Mouse (Mus musculus): ENCODE data around the gene 0610040J01Rik. TPM values are rescaled to one million over a fixed set of nuclear protein-coding genes. Genes with fewer than 3 reads are reported as not detected.

0610040J01Rik gene
- total RNA-seq, 1 experiment = 3.3 TPM

DNA sequence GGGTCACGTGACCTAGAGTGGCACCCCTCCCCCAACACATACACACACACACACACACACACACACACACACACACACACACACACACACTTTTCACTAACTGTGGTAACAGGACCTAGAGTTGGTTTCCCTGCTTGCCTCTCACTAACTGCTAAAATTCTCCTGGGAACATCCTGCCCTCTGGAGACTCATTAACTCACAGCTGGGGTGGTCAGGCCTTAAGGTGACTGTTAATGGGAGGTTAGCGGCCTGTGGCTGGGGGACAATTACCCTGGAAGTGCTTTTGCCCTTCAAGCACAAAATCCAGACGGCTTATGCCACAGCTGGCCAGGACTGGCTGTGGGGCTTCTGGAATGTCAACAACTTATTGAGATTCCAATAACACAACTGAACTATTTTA is 55.3 kb downstream of the 0610040J01Rik start:
- in situ Hi-C loops (cut with MboI; ENCODE audit: low sequenced_read_pairs in 2 of 2, unreplicated experiment in 2 of 2) = no loop called here
- Histone ChIP-seq H3K9me3 (ENCODE audit: control insufficient read depth, insufficient read depth, low read depth, low read length) (no peaks in the 10 kb centered on the region), H3K36me3 (ENCODE audit: control insufficient read depth, insufficient read depth, low read length, poor library complexity, severe bottlenecking) (no peaks in the 10 kb centered on the region), H3K4me3 (ENCODE audit: insufficient read depth in 1 of 2, low read depth in 1 of 2, low read length in 2 of 2, poor library complexity in 1 of 2, severe bottlenecking in 1 of 2) (no peak overlapping the region), H3K27ac (ENCODE audit: insufficient read depth, low read depth, low read length, poor library complexity, severe bottlenecking) (no peak overlapping the region), H3K9ac (ENCODE audit: insufficient read depth, low read depth, low read length, poor library complexity, severe bottlenecking) (no peak overlapping the region), H3K4me1 (ENCODE audit: control insufficient read depth in 2 of 2, insufficient read depth in 2 of 2, low read length in 2 of 2, poor library complexity in 1 of 2) (peaks cover 0 to 3% of the 10 kb centered on the region in 2 experiments; a peak in 1 of 4 replicates)
- no peak for DNase-seq (ENCODE audit: low read depth, low spot score)
- TF ChIP-seq ZNF384 (IDR thresholded peaks at IDR 0.05; ENCODE audit: low read depth, low read length) = no peak

GRCm38 (mm10) chr5:63872176-63872932 is 60.2 kb downstream of the 0610040J01Rik start:
- no peak overlapping the region for H3K9ac ChIP-seq (ENCODE audit: insufficient read depth, low read depth, low read length, poor library complexity, severe bottlenecking)
- no peak overlapping the region for H3K27ac ChIP-seq (ENCODE audit: insufficient read depth, low read depth, low read length, poor library complexity, severe bottlenecking)
- H3K4me1 ChIP-seq (ENCODE audit: control insufficient read depth in 2 of 2, insufficient read depth in 2 of 2, low read length in 2 of 2, poor library complexity in 1 of 2) = peaks cover 1 to 2% of the 10 kb centered on the region in 2 experiments; a peak in 1 of 4 replicates
- no peak overlapping the region for H3K4me3 ChIP-seq (ENCODE audit: insufficient read depth in 1 of 2, low read depth in 1 of 2, low read length in 2 of 2, poor library complexity in 1 of 2, severe bottlenecking in 1 of 2)
- peak; percentile 29 for DNase-seq (ENCODE audit: low read depth, low spot score)
- in situ Hi-C loops (cut with MboI; ENCODE audit: low sequenced_read_pairs in 2 of 2, unreplicated experiment in 2 of 2) = no loop called here
- TF ChIP-seq CHD2 (IDR thresholded peaks at IDR 0.05; ENCODE audit: low read depth, low read length) = no peak
- no peak for TF ChIP-seq HCFC1 (IDR thresholded peaks at IDR 0.05; ENCODE audit: borderline replicate concordance, insufficient read depth, low read length)
- no peak for TF ChIP-seq ZC3H11A (IDR thresholded peaks at IDR 0.05; ENCODE audit: borderline replicate concordance, low read depth, low read length)
- no peak for TF ChIP-seq ZNF384 (IDR thresholded peaks at IDR 0.05; ENCODE audit: low read depth, low read length)
- no peak for TF ChIP-seq MAFK (IDR thresholded peaks at IDR 0.05; ENCODE audit: insufficient read depth, low read depth, low read length)
- H3K9me3 ChIP-seq (ENCODE audit: control insufficient read depth, insufficient read depth, low read depth, low read length) = no peaks in the 10 kb centered on the region
- no peaks in the 10 kb centered on the region for H3K36me3 ChIP-seq (ENCODE audit: control insufficient read depth, insufficient read depth, low read length, poor library complexity, severe bottlenecking)

DNA sequence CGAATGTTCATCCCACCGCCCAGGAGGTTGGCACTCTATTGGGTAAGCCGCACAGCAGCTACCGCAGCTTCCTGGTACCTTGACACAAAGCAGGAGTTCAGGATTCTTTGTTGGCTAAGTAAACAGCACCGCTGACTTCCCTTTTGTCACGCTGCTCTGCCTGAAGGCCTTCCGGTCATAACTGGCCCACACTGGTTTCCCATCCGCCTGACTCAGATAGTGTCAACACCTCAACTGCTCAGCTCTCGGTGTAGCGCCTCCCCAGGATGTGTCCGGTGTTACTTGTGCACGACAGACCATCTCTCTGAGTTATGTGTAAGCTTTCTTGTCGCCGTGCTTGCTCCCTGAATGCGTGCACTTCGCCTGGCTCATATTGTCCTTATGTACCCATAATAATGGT is 62.7 kb downstream of the 0610040J01Rik start:
- Histone ChIP-seq H3K4me1 (ENCODE audit: control insufficient read depth in 2 of 2, insufficient read depth in 2 of 2, low read length in 2 of 2, poor library complexity in 1 of 2) (0 out of 4 replicates have a peak, but pooled peaks cover 0 to 2% of the 10 kb centered on the region in 2 experiments), H3K36me3 (ENCODE audit: control insufficient read depth, insufficient read depth, low read length, poor library complexity, severe bottlenecking) (no peaks in the 10 kb centered on the region), H3K27ac (ENCODE audit: insufficient read depth, low read depth, low read length, poor library complexity, severe bottlenecking) (no peak overlapping the region), H3K4me3 (ENCODE audit: insufficient read depth in 1 of 2, low read depth in 1 of 2, low read length in 2 of 2, poor library complexity in 1 of 2, severe bottlenecking in 1 of 2) (no peak overlapping the region), H3K9ac (ENCODE audit: insufficient read depth, low read depth, low read length, poor library complexity, severe bottlenecking) (no peak overlapping the region), H3K9me3 (ENCODE audit: control insufficient read depth, insufficient read depth, low read depth, low read length) (no peaks in the 10 kb centered on the region)
- TF ChIP-seq ZC3H11A (IDR thresholded peaks at IDR 0.05; ENCODE audit: borderline replicate concordance, low read depth, low read length) = no peak
- TF ChIP-seq HCFC1 (IDR thresholded peaks at IDR 0.05; ENCODE audit: borderline replicate concordance, insufficient read depth, low read length) = no peak
- no peak for TF ChIP-seq ZNF384 (IDR thresholded peaks at IDR 0.05; ENCODE audit: low read depth, low read length)
- no peak for TF ChIP-seq CHD2 (IDR thresholded peaks at IDR 0.05; ENCODE audit: low read depth, low read length)
- TF ChIP-seq MAFK (IDR thresholded peaks at IDR 0.05; ENCODE audit: insufficient read depth, low read depth, low read length) = no peak
- peak; percentile 84 for DNase-seq (ENCODE audit: low read depth, low spot score)
- in situ Hi-C loops (cut with MboI; ENCODE audit: low sequenced_read_pairs in 2 of 2, unreplicated experiment in 2 of 2) = no loop called here

DNA sequence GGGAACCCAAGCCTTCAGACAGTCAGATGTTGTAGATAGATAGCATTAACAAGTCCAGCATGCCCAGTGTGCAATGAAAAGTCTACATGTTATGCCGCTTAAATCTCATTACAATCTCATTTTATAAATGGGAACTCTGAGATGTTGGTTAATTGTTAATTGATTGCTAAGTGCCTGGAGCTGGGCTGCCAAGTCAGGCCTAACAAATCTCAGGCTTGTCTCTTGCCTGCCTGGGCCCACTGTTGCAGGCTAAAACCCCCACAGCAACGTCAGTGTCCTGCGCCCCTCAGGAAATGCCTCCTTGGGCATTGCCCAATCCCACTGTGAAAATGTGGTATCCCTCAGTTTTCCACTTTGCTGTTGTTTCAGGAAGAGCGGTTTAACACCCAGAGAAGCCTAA is 63.9 kb downstream of the 0610040J01Rik start:
- Histone ChIP-seq H3K9ac (ENCODE audit: insufficient read depth, low read depth, low read length, poor library complexity, severe bottlenecking) (no peak overlapping the region), H3K4me3 (ENCODE audit: insufficient read depth in 1 of 2, low read depth in 1 of 2, low read length in 2 of 2, poor library complexity in 1 of 2, severe bottlenecking in 1 of 2) (no peak overlapping the region), H3K27ac (ENCODE audit: insufficient read depth, low read depth, low read length, poor library complexity, severe bottlenecking) (no peak overlapping the region), H3K36me3 (ENCODE audit: control insufficient read depth, insufficient read depth, low read length, poor library complexity, severe bottlenecking) (no peaks in the 10 kb centered on the region), H3K4me1 (ENCODE audit: control insufficient read depth in 2 of 2, insufficient read depth in 2 of 2, low read length in 2 of 2, poor library complexity in 1 of 2) (0 out of 4 replicates have a peak, but pooled peaks cover 0 to 2% of the 10 kb centered on the region in 2 experiments), H3K9me3 (ENCODE audit: control insufficient read depth, insufficient read depth, low read depth, low read length) (no peaks in the 10 kb centered on the region)
- in situ Hi-C loops (cut with MboI; ENCODE audit: low sequenced_read_pairs in 2 of 2, unreplicated experiment in 2 of 2) = no loop called here
- TF ChIP-seq MAFK (IDR thresholded peaks at IDR 0.05; ENCODE audit: insufficient read depth, low read depth, low read length) (no peak), ZNF384 (IDR thresholded peaks at IDR 0.05; ENCODE audit: low read depth, low read length) (no peak), CHD2 (IDR thresholded peaks at IDR 0.05; ENCODE audit: low read depth, low read length) (no peak), ZC3H11A (IDR thresholded peaks at IDR 0.05; ENCODE audit: borderline replicate concordance, low read depth, low read length) (no peak), HCFC1 (IDR thresholded peaks at IDR 0.05; ENCODE audit: borderline replicate concordance, insufficient read depth, low read length) (no peak)
- DNase-seq (ENCODE audit: low read depth, low spot score) = no peak
